Mouse (Mus musculus): Measurements from ENCODE around the gene Sh3rf1.

DNA sequence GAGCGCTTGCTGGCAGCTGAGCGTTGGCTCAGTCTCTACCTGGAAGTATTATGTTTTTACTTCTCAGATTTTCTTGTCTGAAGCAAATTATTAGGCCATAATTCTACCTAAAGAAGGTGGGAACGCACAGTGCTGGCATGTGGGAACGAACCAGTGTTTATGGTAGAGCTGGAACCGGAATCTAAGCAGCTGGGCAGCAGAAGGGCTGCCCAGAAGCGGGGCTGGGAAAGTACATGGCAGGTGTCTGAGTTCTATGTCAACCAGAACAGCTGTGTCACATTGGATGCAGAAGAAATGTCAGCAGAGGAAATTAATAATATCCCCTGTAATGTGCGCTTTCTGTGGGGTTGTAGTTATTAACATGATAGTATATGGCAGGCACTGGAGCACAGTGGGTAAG, 36.9 kb downstream of the Sh3rf1 start:
- TF ChIP-seq CTCF (conservative IDR thresholded peaks at IDR 0.05; ENCODE audit: low read length), result no peak
- TF ChIP-seq NANOG (IDR thresholded peaks at IDR 0.05; ENCODE audit: borderline replicate concordance, low read length), result no peak
- TF ChIP-seq POU5F1 (IDR thresholded peaks at IDR 0.05; ENCODE audit: borderline replicate concordance, low read length), result no peak

Measured in E14TG2a.4 (cell line).